Mouse (Mus musculus): ENCODE results near the gene Nmt1. TPM values are rescaled to one million over a fixed set of nuclear protein-coding genes. Genes with fewer than 3 reads are reported as not detected.

Nmt1 gene
- total and polyA plus RNA-seq, 3 experiments = 84.5 to 205 (median 115) TPM

DNA sequence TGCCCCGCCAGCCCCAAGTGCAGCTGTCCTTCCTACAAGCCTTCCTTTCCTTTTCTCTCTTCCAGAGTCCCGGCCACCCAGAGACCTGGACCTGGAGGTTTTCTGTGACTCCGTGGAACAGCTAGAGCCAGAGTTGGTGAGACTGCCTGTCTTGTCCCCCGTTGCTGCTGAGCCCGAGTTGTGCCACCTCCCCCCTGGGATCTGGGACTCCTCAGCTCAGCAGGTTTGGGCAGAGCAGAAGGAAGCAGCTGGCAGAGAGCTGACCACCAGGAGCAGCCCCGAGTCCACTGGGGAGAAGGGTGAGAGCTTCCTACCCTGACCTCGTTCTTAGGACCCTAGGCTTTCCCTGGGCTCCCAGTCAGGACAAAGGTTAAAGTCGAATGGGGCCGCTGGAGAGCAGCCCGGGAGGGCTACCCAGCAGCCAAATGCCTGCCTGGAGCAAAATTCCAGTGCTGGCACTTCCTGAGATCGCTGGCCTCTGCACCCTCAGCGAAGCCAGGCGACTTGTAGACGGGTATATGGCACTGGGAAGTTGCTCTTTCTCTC, 77.3 kb downstream of the Nmt1 start:
- dilution Hi-C loops (cut with MboI; ENCODE audit: extremely low pct_ligation_motif_present, extremely low pct_unique_long_range_greater_than_20kb, low sequenced_read_pairs) (no loop called here), in situ Hi-C loops (cut with MboI; ENCODE audit: low pct_ligation_motif_present, low pct_unique_long_range_greater_than_20kb, low sequenced_read_pairs) (no loop called here)
- no peak overlapping the region for H3K4me2 ChIP-seq (ENCODE audit: insufficient read depth, low read depth, poor library complexity, severe bottlenecking)
- no peak for DNase-seq (ENCODE audit: extremely low read depth)
- no peak for TF ChIP-seq MEF2A (IDR thresholded peaks at IDR 0.05; ENCODE audit: borderline replicate concordance, low read depth, low read length)
- no peak for TF ChIP-seq NRF1 (IDR thresholded peaks at IDR 0.05; ENCODE audit: low read depth, low read length)
- TF ChIP-seq PAX5 (IDR thresholded peaks at IDR 0.05; ENCODE audit: low read length) = no peak
- TF ChIP-seq TBP (conservative IDR thresholded peaks at IDR 0.05; ENCODE audit: low read depth, low read length) = no peak
- TF ChIP-seq RAD21 (IDR thresholded peaks at IDR 0.05; ENCODE audit: low read depth, low read length) = no peak
- no peak for TF ChIP-seq SMC3 (IDR thresholded peaks at IDR 0.05; ENCODE audit: low read depth, low read length)
- TF ChIP-seq ELF1 (IDR thresholded peaks at IDR 0.05; ENCODE audit: low read depth, low read length) = no peak
- TF ChIP-seq EP300 (IDR thresholded peaks at IDR 0.05; ENCODE audit: low read length) = no peak
- TF ChIP-seq ZNF384 (IDR thresholded peaks at IDR 0.05; ENCODE audit: low read depth, low read length) = no peak
- TF ChIP-seq BHLHE40 (IDR thresholded peaks at IDR 0.05; ENCODE audit: low read depth, low read length) = no peak
- TF ChIP-seq ZKSCAN1 (IDR thresholded peaks at IDR 0.05; ENCODE audit: borderline replicate concordance, low read depth, low read length) = no peak
- TF ChIP-seq UBTF (IDR thresholded peaks at IDR 0.05; ENCODE audit: low read depth, low read length) = no peak
- no peak for TF ChIP-seq JUND (conservative IDR thresholded peaks at IDR 0.05; ENCODE audit: low read depth, low read length)
- TF ChIP-seq TCF12 (IDR thresholded peaks at IDR 0.05; ENCODE audit: low read depth, low read length) = no peak
- no peak for TF ChIP-seq SIN3A (IDR thresholded peaks at IDR 0.05; ENCODE audit: low read length)
- TF ChIP-seq ZMIZ1 (IDR thresholded peaks at IDR 0.05; ENCODE audit: low read depth, low read length) = no peak
- no peak for TF ChIP-seq POLR2A (IDR thresholded peaks at IDR 0.05; ENCODE audit: low read depth, low read length)
- TF ChIP-seq ZC3H11A (IDR thresholded peaks at IDR 0.05; ENCODE audit: low read depth, low read length) = no peak
- TF ChIP-seq RCOR1 (conservative IDR thresholded peaks at IDR 0.05; ENCODE audit: low read depth, low read length) = no peak
- H3K36me3 ChIP-seq (replicated peaks in 1 of 2; ENCODE audit: control insufficient read depth in 1 of 2, insufficient read depth in 1 of 2, low read length in 1 of 2) = peaks cover 29 to 49% of the 10 kb centered on the region in 2 experiments
- H3K27ac ChIP-seq (ENCODE audit: insufficient read depth, low read depth) = no peak overlapping the region
- H3K4me3 ChIP-seq (replicated peaks in 1 of 3; ENCODE audit: low read depth in 2 of 3, low read length in 2 of 3, poor library complexity in 1 of 3) = peak overlapping the region in 1 of 3 experiments; percentile 61
- peaks cover 17 to 52% of the 10 kb centered on the region in 2 experiments for H3K4me1 ChIP-seq (ENCODE audit: control insufficient read depth in 1 of 2, insufficient read depth in 2 of 2)
- no peak overlapping the region for H3K9ac ChIP-seq (ENCODE audit: insufficient read depth, low read depth)
- H3K79me2 ChIP-seq (replicated peaks; ENCODE audit: control insufficient read depth, extremely low read depth, insufficient read depth, poor library complexity, severe bottlenecking) = peaks cover 18% of the 10 kb centered on the region
- H3K9me3 ChIP-seq (replicated peaks; ENCODE audit: low read length) = no peaks in the 10 kb centered on the region
- peaks cover 6% of the 10 kb centered on the region for H3K27me3 ChIP-seq (replicated peaks)

DNA sequence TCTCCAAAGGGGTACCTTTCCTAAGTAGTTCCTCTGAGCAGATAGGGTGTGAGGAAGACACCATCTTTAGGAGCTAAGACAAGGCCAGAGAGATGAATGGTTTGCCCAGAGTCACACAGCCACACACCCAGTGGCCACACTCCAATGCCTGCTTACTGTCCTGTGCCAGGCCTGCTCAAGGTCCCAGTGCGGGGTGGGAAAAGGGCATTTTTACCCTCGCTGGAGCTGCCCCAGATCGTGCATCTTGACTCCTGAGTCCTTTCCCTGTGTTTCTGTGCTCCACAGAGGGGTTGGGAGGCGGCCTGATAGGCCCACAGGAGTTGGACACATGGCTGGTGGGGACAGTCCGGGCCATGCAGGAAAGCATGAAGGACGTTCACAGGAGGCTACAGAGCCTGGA, 77.8 kb downstream of the Nmt1 start:
- in situ Hi-C loops (cut with MboI; ENCODE audit: low pct_ligation_motif_present, low pct_unique_long_range_greater_than_20kb, low sequenced_read_pairs) (no loop called here), dilution Hi-C loops (cut with MboI; ENCODE audit: extremely low pct_ligation_motif_present, extremely low pct_unique_long_range_greater_than_20kb, low sequenced_read_pairs) (no loop called here)
- Histone ChIP-seq H3K27ac (ENCODE audit: insufficient read depth, low read depth) (no peak overlapping the region), H3K4me3 (replicated peaks in 1 of 3; ENCODE audit: low read depth in 2 of 3, low read length in 2 of 3, poor library complexity in 1 of 3) (no peak overlapping the region), H3K36me3 (replicated peaks in 1 of 2; ENCODE audit: control insufficient read depth in 1 of 2, insufficient read depth in 1 of 2, low read length in 1 of 2) (peaks cover 29 to 54% of the 10 kb centered on the region in 2 experiments), H3K79me2 (replicated peaks; ENCODE audit: control insufficient read depth, extremely low read depth, insufficient read depth, poor library complexity, severe bottlenecking) (peaks cover 13% of the 10 kb centered on the region; the same call in 1 of the 2 replicates), H3K4me1 (ENCODE audit: control insufficient read depth in 1 of 2, insufficient read depth in 2 of 2) (peaks cover 13 to 47% of the 10 kb centered on the region in 2 experiments), H3K27me3 (replicated peaks) (peaks cover 6% of the 10 kb centered on the region), H3K9ac (ENCODE audit: insufficient read depth, low read depth) (no peak overlapping the region), H3K4me2 (ENCODE audit: insufficient read depth, low read depth, poor library complexity, severe bottlenecking) (no peak overlapping the region), H3K9me3 (replicated peaks; ENCODE audit: low read length) (no peaks in the 10 kb centered on the region)
- DNase-seq (ENCODE audit: extremely low read depth) = no peak
- TF ChIP-seq UBTF (IDR thresholded peaks at IDR 0.05; ENCODE audit: low read depth, low read length) = no peak
- TF ChIP-seq SMC3 (IDR thresholded peaks at IDR 0.05; ENCODE audit: low read depth, low read length) = no peak
- TF ChIP-seq E2F4 (IDR thresholded peaks at IDR 0.05; ENCODE audit: insufficient replicate concordance, low read depth, low read length) = no peak
- no peak for TF ChIP-seq POLR2A (IDR thresholded peaks at IDR 0.05; ENCODE audit: low read depth, low read length)
- TF ChIP-seq BHLHE40 (IDR thresholded peaks at IDR 0.05; ENCODE audit: low read depth, low read length) = no peak
- TF ChIP-seq MAFK (IDR thresholded peaks at IDR 0.05; ENCODE audit: insufficient replicate concordance, low read length) = no peak
- TF ChIP-seq POLR2AphosphoS2 (IDR thresholded peaks at IDR 0.05; ENCODE audit: low read depth, low read length) = no peak
- no peak for TF ChIP-seq TCF12 (IDR thresholded peaks at IDR 0.05; ENCODE audit: low read depth, low read length)
- TF ChIP-seq USF1 (IDR thresholded peaks at IDR 0.05; ENCODE audit: low read depth, low read length) = no peak
- no peak for TF ChIP-seq HCFC1 (IDR thresholded peaks at IDR 0.05; ENCODE audit: low read depth, low read length)
- TF ChIP-seq MYC (IDR thresholded peaks at IDR 0.05; ENCODE audit: low read depth, low read length) = no peak
- TF ChIP-seq ZKSCAN1 (IDR thresholded peaks at IDR 0.05; ENCODE audit: borderline replicate concordance, low read depth, low read length) = no peak
- no peak for TF ChIP-seq JUND (conservative IDR thresholded peaks at IDR 0.05; ENCODE audit: low read depth, low read length)
- TF ChIP-seq IRF4 (IDR thresholded peaks at IDR 0.05; ENCODE audit: low read depth, low read length) = no peak
